Mouse (Mus musculus): ENCODE measurements around the gene Clec16a.

Gene Clec16a

DNA sequence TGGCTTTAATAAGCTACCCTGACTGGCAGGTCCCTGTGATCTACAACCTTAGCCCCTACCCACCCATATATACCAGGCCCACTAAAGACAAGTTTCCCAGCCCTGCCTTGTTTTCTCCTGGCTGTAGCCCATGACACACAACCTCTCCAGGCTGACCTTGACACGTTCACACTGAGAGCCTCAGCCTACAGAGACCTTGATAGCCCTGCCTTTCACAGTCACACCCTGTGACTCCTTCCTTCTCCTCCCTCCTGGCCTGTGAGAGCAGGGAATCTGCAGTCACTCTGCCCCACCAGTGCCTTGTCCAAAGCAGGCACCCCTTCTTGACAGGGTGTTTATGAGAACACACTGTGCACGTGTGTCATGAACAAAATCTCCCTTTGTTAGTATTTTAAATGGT, 128.9 kb downstream of the Clec16a start:
- no peak for DNase-seq (ENCODE audit: low read depth in 1 of 2, low spot score in 2 of 2)

DNA sequence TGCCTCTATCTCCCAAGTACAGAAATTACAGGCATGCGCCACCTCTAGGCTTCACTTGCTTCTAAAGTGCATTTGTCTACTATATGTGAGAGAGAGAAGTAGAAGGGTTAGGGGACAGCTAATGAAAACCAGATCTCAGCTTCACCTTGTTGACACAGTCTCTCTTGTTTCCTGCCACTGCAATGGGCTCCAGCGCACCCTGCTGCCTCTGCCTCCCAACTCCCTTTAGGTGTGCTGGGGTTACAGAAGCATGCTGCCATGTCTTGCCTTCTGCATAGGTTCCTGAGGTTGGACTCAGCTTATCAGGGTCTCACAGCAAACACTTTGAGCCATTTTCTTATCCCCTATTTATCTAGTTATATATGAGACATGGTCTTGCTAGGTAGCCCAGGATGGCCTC, 129.8 kb downstream of the Clec16a start:
- no peak for DNase-seq (ENCODE audit: low read depth in 1 of 2, low spot score in 2 of 2)

DNA sequence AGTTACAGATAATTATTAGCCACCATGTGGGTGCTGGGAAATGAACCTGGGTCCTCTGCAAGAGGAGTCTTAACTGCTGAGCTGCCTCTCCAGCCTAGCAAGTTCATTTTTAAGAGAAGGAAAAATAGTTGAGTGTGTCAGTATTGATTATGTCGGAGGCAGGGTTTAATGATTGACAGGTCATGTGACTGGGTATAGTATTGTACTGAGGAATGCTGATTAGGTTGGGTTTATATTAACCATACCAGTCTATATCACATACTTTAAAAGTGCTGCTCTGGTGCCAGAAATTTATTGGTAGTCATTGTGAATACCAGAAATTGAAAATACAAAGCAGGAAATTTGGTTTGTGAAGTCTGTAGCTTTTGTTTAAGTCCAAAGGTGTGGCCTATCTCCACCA, 130.5 kb downstream of the Clec16a start:
- no peak for DNase-seq (ENCODE audit: low read depth in 1 of 2, low spot score in 2 of 2)

DNA sequence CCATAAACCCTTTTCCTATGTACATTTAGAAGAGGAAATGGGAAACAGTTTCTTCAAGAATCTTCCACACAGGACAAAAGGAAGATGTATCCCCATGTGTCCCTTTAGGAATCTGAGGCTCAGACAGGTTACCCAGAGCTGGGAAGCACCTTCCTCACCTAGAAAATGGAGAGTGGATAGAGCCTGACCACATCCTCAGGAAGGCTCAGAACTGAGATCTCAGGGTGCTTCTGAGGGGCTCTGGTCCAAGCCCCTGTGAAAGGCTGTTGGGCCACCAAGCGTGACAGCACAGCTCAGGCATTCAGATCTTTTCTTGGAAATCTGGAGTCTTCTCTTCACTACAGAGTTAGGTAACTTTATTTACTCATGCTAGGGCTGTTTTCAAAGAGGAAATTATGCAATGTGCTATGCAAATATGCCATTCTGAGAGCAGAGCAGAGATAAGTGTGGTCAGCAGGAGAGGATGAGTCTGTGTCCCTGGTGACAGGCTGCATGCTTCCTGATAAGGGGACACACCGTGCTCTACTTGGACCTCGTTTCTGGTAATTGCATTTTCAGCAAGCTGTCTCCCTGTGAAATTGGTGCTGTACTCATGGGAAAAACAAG, 131.4 kb downstream of the Clec16a start:
- no peak for DNase-seq (ENCODE audit: low read depth in 1 of 2, low spot score in 2 of 2)

DNA sequence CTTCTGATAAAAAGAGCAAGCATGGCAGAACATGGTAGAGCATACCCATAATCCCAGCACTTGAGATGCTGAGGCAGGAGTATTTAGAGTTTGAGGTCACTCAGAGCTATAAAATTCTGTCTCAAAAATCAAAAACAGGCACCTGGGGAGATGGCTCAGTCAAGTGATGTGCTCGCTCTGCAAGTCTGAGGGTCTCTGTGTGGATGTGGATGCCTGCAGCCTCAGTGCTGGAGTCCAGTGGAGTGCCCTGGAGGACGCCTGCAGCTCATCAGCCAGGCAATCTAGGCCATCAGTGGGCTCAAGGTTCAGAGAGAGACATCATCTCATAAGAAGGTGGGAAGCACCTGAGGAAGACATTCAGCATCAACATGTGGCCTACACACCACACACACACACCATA, 137.4 kb downstream of the Clec16a start:
- no peak for DNase-seq (ENCODE audit: low read depth in 1 of 2, low spot score in 2 of 2)

DNA sequence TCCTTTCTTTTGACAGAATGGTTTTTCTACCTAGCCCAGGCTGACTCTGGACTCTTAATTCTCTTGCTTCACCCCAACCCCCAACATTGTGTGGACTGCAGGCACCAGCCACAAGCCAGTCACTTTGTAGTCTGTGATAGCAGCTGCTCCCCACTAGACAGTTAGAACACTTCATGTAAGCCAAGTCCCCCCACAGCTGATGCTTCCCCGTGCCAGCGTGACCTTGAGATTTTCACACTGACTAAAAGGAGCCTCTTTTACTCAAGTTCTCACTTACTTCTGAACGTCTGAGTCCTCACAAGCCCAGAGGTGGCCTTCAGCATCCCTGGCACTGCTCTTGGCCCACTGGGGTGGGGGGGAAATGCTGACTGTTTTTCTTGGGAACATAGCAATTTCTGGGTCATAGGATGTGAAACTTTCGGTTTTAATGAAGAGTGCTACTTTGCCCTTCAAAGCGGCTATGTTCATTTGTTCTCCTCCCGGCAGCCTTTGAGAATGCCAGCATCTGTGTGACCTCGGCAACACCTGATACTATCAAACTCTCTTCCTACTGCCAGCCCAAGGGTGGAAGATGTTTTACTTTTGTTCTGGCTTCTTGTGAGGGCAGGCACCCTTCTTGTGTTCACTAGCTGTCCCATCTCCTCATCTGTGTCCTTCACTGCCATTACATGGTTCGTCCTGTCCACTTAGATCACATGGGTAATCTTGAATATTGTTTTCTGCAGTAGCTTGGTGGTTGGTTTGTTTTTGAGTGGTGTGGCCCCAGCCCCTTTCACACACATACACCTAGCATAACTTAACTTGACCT, 138.3 kb downstream of the Clec16a start:
- no peak for DNase-seq (ENCODE audit: low read depth in 1 of 2, low spot score in 2 of 2)

DNA sequence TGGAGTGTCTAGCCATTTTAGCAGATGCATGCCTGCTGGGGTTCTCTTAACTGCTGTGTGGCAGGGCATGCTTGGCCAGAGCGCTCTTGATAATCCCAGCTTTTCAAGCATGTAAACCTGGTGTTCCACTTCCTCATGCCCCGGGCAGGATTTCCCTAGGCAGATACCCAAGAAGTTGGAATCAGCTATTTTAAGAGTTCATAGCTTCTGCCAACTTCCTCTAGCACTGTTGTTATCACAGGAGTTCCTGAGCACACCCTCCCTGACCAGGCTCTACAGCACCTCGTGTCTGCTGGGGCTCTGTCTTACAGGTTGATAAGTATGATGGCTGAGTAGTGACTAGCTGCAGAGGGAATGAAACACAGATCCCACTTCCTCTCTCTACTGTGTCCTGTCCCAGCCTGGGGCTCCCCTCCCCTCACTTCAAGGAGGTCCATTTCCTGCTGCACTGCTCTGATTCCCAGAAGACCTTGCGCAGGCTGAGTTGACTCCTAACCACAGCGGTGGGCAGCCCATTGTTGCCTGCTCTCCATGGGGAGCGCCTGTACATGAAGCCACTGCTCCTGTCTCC, 144.7 kb downstream of the Clec16a start:
- no peak for DNase-seq (ENCODE audit: low read depth in 1 of 2, low spot score in 2 of 2)

DNA sequence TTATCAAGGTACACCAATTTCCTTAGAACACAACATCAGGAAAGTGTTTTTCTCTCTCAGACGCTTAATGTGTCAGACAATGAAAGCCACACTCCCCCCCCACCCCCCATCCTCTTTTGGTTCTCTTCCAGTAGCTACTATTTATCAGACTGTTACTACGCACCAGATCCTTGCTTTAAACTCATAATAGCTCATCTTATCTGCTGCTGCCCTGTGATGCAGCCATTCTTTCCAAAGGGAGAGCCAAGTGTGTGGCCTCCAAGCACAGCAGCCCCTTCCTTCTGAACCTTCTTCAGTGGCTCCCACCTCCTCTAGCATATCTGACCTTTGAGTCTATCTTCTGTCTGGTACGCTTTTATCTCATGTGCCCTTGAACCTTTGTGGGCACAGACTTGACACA, 145.3 kb downstream of the Clec16a start:
- DNase-seq (ENCODE audit: low read depth in 1 of 2, low spot score in 2 of 2): no peak

DNA sequence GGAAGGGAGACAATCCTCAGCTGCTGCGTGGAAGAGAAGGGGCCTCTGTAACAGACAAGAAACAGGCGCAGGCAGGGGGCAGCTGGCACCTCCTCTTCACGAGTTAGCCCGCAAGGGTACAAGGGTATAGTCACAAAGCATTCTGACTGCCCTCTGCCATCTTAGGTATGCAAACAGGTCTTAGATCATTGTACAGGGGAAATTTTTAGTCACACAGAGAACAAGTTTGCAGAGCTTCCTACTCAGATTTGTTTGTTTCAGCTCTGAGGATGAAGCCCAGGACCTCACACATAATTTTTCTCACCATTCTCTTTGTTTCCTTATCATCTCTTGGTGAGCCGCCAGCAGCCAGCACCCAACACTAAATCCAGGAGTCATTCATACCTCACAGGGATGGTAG, 146.6 kb downstream of the Clec16a start:
- no peak for DNase-seq (ENCODE audit: low read depth in 1 of 2, low spot score in 2 of 2)

DNA sequence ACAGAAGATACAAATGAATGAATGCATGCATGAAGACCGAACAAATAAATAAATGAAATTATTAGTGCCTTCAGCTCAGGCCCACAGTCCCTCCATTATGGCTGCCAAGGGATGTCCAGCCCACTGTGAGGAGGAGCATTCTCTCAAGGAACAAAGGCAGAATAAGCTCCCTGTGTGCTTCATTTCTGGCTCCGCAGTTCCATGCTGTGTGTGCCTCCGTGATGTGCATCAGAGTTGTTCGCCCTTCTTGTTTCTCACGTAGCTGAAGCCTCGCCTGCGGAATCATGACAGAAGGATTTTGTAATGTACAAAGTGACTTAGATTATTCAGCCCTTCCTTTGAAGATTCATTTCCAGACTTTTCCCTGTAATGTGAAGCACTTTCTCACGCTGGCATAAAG, 147.7 kb downstream of the Clec16a start:
- DNase-seq (ENCODE audit: low read depth in 1 of 2, low spot score in 2 of 2): no peak

DNA sequence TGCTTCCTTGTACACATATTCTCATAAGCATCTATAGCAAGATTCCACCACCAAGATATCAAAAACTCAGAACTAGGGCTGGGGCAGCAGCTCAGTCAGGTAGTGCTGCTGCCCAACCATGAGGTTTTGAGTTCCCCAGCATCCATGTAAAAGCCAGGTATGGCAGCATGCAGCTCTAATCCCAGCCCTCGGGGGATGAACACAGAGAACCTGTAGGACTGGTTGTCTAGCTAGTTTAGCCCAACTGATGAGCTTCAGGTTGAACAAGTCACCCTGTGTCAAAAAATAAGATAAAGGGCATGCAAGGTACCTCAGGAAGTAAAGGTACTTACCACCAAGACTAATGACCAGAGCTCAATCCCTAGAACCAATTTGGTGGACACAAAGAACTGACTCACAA, 148.3 kb downstream of the Clec16a start:
- no peak for DNase-seq (ENCODE audit: low read depth in 1 of 2, low spot score in 2 of 2)

DNA sequence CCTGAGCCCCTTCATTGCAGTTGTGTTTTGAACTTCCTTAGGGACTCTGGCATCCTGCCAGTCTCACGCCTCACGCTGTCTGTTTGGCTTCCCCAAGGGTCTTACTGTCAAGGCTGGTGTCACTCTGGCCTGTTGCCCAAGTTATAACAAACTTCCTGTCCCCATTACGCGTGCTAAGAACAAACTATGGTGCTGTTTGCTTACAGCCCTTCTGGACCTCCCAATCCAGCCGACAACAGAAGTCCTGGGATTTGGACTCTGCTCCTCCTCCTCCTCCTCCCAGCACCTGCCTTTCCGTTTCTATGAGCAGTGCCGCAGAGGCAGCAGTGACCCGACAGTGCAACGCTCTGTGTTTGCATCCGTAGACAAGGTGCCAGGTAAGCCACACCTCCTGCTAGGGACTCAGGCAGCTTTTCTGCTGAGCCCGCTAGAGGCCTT, 149.3 kb downstream of the Clec16a start:
- no peak for DNase-seq (ENCODE audit: low read depth in 1 of 2, low spot score in 2 of 2)

DNA sequence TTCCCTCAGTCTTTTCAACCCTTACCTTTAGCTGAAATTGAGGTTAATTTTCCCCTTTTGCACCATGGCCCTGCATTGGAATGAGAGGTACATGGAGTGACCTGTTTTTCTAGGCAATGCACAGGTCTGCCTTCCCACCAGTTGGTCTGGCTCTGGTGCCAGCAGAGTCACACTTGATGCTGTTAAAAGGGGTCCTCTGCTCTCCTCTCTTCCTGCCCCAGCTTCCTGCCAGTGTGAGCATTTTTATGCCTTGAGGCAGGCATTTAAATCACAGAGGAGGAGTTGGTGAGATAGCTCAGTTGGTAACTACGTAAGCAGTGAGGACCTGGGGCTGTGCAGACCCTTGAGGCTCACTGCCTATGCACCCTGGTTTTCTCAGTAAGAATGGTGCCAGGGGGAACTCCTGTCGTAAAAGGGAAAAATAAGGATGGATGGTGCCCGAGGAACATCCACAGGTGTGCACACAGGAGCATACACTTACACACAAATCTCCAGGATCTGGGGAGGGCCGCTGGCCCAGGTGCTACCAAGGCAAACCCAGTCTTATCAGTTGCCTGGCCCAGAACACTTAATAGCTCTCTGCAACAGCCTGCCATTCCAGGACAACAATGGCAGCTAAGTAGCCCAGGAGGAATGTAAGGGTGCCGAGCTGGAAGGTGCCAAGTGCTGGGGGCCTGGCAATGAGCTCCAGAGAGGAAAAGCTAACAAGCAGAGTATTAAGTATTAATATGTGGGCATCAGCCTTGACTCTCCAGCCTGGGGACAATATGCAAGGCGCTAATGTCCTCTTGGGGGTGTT, 152.9 kb downstream of the Clec16a start:
- no peak for DNase-seq (ENCODE audit: low read depth in 1 of 2, low spot score in 2 of 2)

DNA sequence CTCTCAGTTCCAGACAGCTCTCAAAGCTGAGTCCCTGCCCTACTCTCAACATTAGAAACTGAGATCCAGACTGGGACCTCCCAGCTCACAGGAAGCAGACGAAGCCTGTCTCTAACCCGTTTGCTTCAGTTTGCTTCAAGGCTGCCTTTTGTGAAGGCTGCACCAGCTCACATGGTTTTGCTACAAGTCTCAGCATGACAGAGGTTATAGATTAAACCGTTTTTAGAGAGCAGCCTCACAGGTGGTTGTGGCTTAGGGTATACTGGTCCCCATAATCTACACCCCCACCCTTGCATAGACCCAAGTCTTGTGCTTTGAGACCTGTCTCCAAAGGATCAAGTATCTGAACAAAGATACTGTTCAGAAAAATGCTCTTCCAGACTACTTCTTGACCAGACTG, 154.2 kb downstream of the Clec16a start:
- no peak for DNase-seq (ENCODE audit: low read depth in 1 of 2, low spot score in 2 of 2)

DNA sequence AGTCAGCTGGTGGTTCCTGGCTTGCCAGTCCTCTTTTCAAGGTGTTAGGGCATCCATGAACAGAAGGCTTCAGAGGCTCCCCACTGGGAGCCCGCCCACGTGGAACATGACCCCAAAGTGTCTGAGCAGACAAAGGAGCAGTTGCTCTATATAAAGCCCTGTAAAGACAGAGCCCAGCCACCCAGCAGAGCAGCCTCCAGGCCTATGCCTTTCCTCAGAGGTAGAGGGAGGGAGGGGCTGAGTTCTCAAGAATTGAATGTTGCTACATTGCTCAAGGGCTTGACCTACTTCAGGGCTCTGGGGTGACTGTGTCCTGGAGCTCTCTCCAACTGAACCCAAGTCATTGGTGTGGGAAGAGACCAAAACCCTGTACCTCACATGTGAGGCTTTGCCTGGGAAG, 155.0 kb downstream of the Clec16a start:
- DNase-seq (ENCODE audit: low read depth in 1 of 2, low spot score in 2 of 2): no peak

DNA sequence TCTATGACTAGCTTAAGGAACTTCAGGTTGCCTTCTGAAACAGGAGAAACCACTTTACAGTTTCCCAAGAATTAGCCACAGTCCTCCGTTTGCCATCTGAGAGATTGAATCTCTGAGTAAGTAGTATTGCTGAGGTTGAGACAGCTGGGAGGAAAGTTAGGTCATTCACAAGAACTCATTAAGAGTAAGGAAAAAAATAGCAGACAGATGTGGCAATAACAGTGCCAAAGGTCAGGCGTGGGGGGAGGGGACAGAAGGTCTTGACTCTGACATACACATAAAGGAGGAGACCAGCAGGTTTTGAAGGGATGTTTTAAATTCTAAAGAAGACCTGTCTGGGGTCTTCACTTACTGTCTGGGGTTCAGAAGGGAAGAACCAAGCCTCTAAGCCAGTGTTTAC, 157.3 kb downstream of the Clec16a start:
- no peak for DNase-seq (ENCODE audit: low read depth in 1 of 2, low spot score in 2 of 2)

DNA sequence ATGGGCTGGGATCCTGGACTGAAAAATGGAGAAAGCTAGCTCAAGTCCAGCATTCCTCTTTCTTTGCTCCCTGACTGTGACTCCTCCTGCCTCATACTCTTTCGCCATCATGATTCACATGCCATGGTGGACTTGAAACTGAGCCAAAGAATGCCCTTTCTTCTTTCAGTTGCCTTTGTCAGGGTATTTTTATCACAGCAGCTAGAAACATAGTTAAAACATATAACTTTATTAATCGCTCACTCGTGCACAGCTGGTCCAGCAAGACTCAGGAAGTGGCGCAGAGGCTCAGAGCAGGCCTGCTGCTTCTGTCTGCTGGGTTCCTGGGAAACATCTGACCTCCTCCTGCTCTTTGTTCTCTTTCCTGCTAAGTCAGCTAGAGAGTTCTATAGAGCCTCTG, 158.8 kb downstream of the Clec16a start:
- no peak for DNase-seq (ENCODE audit: low read depth in 1 of 2, low spot score in 2 of 2)

DNA sequence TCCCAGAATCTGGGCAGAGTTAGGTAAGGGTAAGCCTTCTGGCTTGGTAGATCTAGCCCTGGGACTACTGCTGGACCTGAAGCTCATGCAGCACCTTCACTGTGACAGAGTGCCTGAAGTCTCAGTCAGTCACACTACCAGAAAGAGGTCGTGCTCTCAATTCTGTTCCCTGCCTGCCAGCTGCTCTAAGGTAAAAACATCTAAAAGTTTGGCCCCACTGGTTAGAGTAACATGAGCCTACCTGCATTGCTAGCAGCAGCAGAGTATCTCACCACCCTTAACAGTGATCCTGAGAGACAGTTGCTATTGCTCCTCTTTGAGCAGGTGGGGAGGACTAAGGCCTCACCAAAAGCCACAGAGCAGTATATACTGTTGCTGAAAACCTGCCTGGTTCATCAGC, 160.3 kb downstream of the Clec16a start:
- DNase-seq (ENCODE audit: low read depth in 1 of 2, low spot score in 2 of 2): no peak

DNA sequence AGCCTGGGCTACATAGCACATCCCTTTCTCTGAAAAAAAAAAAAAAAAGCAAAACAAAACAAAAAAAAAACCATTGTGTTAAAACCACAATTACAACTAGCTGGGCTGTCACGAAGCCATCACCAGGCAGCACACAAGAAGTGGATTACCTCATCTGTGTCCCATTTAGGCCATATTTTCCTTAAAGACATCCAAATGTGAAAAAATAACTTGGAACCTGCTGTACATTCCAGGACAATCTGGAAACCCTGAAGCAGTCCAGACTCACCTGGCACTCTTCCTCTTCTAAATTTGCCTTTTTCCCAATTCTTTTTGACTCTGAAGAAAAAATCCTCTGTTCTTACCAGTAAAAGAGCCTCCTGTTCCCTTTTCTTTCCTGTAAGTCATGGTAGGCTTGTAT, 166.4 kb downstream of the Clec16a start:
- no peak for DNase-seq (ENCODE audit: low read depth in 1 of 2, low spot score in 2 of 2)

DNA sequence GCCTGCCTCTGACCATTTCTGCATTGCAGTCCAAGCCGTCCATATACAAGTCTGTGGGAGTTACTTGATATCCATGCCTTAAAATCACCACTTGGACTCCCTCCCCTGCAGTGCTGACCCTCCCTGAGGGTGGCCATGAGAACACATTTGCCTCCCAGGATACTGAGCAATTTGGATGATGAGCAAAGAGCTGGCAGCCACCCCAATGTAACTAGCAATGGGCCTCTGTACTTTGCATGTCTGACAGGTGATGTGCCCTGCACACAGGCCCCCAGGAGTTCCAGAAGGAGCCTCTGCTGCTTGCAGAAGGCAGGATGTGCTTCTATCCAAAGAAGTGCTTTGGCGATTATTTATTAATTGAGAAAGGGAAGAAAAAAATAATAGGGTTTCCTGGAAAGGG, 167.9 kb downstream of the Clec16a start:
- no peak for DNase-seq (ENCODE audit: low read depth in 1 of 2, low spot score in 2 of 2)

DNA sequence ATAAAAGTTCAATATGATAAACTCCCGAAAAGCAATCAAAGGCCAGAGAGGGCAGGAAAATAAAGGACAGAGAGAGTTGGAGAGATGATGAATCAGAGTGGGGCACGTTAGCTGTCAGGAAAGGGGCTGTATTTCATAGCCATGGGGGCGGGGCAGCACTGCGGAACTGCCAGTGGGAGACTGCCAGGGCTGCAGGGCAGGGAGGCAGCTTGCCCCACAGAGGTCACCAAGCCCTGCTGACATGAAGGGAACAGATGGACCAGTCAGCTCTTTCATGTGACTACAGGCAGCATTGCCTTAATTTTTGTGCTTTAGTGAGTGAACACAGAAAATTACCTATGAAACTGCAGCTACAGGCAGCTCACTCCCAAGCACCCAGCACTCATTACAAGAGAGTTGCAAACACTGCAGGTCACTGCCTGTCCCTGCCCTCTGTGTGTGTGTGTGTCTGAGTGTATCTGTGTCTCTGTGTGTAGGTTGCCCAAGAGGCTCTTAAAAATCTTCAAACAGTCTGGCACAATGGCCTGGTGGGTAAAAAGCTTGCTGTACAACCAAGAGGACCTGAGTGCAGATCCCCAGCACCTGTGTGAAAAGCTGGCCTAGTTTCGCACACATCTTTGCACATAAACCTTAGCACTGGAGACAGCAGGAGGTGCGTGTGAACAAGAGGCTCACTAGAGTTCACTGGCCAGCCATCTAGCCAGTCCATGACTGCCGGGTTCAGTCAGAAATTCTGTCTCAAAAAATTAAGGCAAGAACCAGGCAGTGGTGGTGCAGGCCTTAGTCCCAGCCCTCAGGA, 168.5 kb downstream of the Clec16a start:
- DNase-seq (ENCODE audit: low read depth in 1 of 2, low spot score in 2 of 2): no peak

All from monocyte, adult 2 months (primary cell).